Mouse (Mus musculus) kidney, embryonic 16.5 days (tissue): ENCODE measurements at regions not wholly inside any gene's neighbourhood (a gene's known extent, or its start where the extent isn't known, plus 50 kb on each side); places are given as distances from the start of the nearest gene placed in this dataset.

Experiments used
- ATAC-seq: fragments of 200-750 bp; cut with Nextera tagmentation; 2 replicates; pipeline ENCODE4 v1.8.0; 2017; ENCODE audit warnings: moderate TSS enrichment; ENCODE audit not compliant: low FRiP score, low TSS enrichment
- H3K27ac ChIP-seq: fragments of 300-500 bp; sonication (generic); 2 replicates; pipeline ENCODE4 v1.5.1; 2014; ENCODE audit warnings: low read length
- H3K27me3 ChIP-seq: fragments of 300-500 bp; sonication (generic); 2 replicates; pipeline ENCODE4 v1.6.1; 2014; ENCODE audit warnings: low read length, control low read depth, mixed read lengths; ENCODE audit not compliant: insufficient read depth
- H3K36me3 ChIP-seq: fragments of 300-500 bp; sonication (generic); 2 replicates; pipeline ENCODE4 v1.6.1; 2014; ENCODE audit warnings: low read length, control low read depth, mixed read lengths; ENCODE audit not compliant: insufficient read depth
- H3K4me1 ChIP-seq: fragments of 300-500 bp; sonication (generic); 2 replicates; pipeline ENCODE4 v1.6.1; 2014; ENCODE audit warnings: low read length, control low read depth, mixed read lengths; ENCODE audit not compliant: insufficient read depth
- H3K4me2 ChIP-seq: fragments of 300-500 bp; sonication (generic); replicated peaks from 2 replicates; pipeline ENCODE4 v1.6.1; 2014; ENCODE audit warnings: low read depth, low read length
- H3K4me3 ChIP-seq: fragments of 300-500 bp; sonication (generic); 2 replicates; pipeline ENCODE4 v1.5.1; 2014; ENCODE audit warnings: mild to moderate bottlenecking, low read length
- H3K9ac ChIP-seq: fragments of 300-500 bp; sonication (generic); replicated peaks from 2 replicates; pipeline ENCODE4 v1.6.1; 2014; ENCODE audit warnings: low read length
- H3K9me3 ChIP-seq: fragments of 300-500 bp; sonication (generic); 2 replicates; pipeline ENCODE4 v1.6.1; 2016; ENCODE audit warnings: low read length, control low read depth
- WGBS: fragments of 180-500 bp; shearing (Covaris S2); extraction: QIAGEN DNeasy Blood & Tissue Kit; methylation state at CpG from one replicate; pipeline ENCODE4 v1.1.7; 2014; 5-methylcytosine and 5-hydroxymethylcytosine counted together

DNA sequence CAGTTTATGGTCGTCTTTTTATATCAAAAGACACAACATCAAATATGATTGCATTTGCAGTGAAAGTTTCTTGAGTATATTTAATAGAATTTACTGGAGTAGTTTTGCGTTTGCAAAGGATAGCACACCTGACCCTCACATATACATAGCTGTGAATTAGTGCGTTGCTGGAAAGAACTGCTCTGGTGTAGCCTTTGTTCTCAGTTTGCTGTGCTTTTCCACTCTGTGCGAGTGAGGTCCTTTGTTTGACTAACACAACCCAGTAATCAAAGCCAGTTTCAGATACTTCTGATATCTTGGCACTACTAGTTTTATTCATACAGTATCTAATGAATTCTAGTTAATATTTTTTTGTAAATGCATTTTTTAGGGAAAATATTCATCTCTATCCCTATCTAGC is 84.7 kb downstream of the Trim52 start:
- Histone ChIP-seq H3K9ac (no peak overlapping the region), H3K4me2 (no peak overlapping the region), H3K9me3 (no peaks in the 10 kb centered on the region), H3K27ac (no peak overlapping the region), H3K36me3 (no peaks in the 10 kb centered on the region), H3K4me1 (no peaks in the 10 kb centered on the region), H3K27me3 (no peaks in the 10 kb centered on the region), H3K4me3 (no peak overlapping the region)
- no peak for ATAC-seq
- WGBS = 60% methylated on average over 4 of the region's 4 CpGs

DNA sequence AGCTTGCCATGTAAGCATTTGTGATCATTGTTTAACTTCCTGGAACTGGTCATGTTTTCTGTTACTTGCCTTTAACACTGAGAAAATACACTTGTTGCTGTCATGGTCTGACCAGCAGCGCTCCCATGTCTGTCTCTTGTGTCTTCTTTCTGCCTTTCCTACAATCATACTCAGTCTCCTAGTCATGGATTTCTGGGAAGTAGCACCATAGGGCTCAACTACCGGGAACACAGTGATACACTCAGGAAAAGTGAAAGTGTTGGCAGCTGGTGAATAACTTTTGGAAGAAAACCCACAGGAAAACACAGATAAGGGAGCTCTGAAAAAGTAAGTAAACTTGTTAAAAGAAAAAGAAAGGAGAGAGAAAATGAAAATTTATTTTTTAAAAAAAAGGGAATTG is 87.6 kb downstream of the Trim52 start:
- ATAC-seq = no peak
- H3K4me1 ChIP-seq = no peaks in the 10 kb centered on the region
- H3K9ac ChIP-seq = no peak overlapping the region
- H3K4me3 ChIP-seq = no peak overlapping the region
- WGBS = 70% methylated on average over 2 of the region's 2 CpGs
- no peaks in the 10 kb centered on the region for H3K27me3 ChIP-seq
- no peak overlapping the region for H3K27ac ChIP-seq
- no peak overlapping the region for H3K4me2 ChIP-seq
- no peaks in the 10 kb centered on the region for H3K9me3 ChIP-seq
- no peaks in the 10 kb centered on the region for H3K36me3 ChIP-seq

DNA sequence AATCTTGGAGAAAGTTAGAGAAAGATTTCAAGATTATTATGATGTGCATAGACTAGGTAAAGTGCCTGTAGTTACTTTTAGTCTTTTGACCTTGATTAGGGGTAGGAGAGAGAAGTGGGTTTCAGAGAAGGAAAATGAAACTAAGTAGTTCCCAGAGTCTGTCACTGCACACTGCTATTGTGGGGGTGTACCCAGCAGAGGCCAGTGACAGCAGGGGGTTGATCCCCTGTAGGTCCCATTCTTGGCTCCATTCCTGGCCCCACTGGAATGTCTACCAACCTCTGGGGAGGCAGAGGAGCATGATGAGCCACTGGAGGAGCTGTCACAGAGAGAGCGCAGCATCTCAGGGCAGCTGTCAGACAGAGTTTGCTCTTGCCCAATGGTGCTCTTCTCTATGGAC is 88.1 kb downstream of the Trim52 start:
- no peak for ATAC-seq
- Histone ChIP-seq H3K9me3 (no peaks in the 10 kb centered on the region), H3K4me2 (no peak overlapping the region), H3K36me3 (no peaks in the 10 kb centered on the region), H3K4me1 (no peaks in the 10 kb centered on the region), H3K4me3 (no peak overlapping the region), H3K9ac (no peak overlapping the region), H3K27ac (no peak overlapping the region), H3K27me3 (no peaks in the 10 kb centered on the region)
- WGBS = 86% methylated on average over 1 of the region's 1 CpGs

DNA sequence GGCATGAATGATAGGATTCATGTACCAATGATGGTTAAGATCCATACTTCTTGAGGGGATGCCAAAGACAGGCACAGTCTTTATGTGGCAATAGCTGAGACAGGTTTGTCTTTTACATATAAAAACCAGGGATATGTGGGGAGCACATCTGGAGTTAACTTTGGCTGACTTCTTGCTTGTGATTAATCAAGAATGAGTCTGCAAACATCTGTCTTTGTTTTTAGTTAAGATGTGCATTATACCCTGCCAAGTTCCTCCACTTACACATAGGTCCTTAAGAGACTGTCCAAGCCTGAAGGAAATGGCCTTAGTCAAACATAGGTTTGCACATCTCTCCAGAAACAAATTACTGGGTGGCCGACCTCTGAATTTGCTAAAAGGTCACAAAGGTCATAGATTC is 91.8 kb downstream of the Trim52 start:
- Histone ChIP-seq H3K4me2 (no peak overlapping the region), H3K27me3 (no peaks in the 10 kb centered on the region), H3K4me3 (no peak overlapping the region), H3K27ac (no peak overlapping the region), H3K4me1 (no peaks in the 10 kb centered on the region), H3K9me3 (no peaks in the 10 kb centered on the region), H3K9ac (no peak overlapping the region), H3K36me3 (no peaks in the 10 kb centered on the region)
- 59% methylated on average over 1 of the region's 1 CpGs for WGBS
- ATAC-seq = no peak

DNA sequence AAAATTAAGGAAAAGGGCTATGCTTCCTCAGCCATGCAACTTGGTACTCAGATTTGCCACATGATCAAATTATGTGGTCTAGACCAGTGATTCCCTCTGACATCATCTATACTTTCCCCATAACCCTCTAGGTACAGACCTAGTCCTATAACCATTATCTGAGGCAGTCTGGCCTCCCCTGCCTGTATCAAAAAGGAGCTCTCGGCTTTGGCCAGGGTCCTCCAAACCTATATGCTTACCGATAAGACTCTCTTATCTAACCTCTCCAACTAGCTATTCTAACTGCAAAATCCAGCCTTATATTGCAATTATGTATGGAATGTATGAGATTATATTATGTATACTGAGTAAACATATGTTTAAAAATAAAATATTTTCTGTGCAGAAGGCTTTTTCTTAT is 93.1 kb downstream of the Trim52 start:
- no peak overlapping the region for H3K27ac ChIP-seq
- WGBS = 85% methylated on average over 2 of the region's 2 CpGs
- no peak for ATAC-seq

DNA sequence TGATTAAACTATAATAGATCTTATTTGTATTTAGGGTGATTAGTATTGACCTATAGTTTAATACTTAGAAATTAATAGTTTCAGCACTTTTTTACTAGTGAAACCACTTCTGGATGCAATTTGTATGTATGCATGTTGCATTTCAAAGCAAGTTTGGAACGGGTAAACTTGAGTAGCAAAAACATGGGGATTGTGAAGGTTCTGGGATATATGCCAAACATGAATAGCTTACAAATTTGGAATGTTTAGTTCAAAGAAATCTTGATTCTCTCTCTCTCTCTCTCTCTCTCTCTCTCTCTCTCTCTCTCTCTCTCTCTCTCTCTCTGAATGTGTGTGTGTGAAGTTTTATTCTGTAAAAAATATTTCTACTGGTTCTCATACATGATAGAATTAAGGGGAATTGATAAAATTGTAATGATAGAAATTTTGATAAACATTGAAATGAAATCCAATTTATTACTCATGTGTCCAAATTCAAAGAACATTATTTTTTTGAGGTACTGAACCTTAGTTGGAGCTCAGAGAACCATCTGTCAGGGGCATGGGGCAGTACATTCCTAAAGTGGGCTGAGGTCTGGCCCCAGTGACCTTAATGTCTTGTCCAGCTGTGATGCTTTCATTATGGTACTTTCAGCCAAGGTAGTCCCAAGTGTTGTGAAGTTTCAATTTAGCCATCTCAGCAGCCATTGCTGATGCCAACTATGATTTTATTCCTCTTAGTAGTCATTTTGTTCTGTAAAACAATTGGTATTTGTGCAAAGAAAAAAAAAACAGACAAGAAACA is 93.7 kb downstream of the Trim52 start:
- whole genome bisulfite sequencing = 45% methylated on average over 1 of the region's 1 CpGs
- no peaks in the 10 kb centered on the region for H3K36me3 ChIP-seq
- no peak overlapping the region for H3K27ac ChIP-seq
- no peaks in the 10 kb centered on the region for H3K9me3 ChIP-seq
- no peak overlapping the region for H3K4me2 ChIP-seq
- H3K27me3 ChIP-seq = no peaks in the 10 kb centered on the region
- no peak for ATAC-seq
- no peaks in the 10 kb centered on the region for H3K4me1 ChIP-seq
- no peak overlapping the region for H3K9ac ChIP-seq
- no peak overlapping the region for H3K4me3 ChIP-seq

More for the DNA sequence above, 93.1 kb downstream of the Trim52 start:
- no peak overlapping the region for H3K9ac ChIP-seq
- no peaks in the 10 kb centered on the region for H3K9me3 ChIP-seq
- H3K4me2 ChIP-seq = no peak overlapping the region
- H3K4me1 ChIP-seq = no peaks in the 10 kb centered on the region
- no peak overlapping the region for H3K4me3 ChIP-seq
- no peaks in the 10 kb centered on the region for H3K27me3 ChIP-seq
- no peaks in the 10 kb centered on the region for H3K36me3 ChIP-seq

DNA sequence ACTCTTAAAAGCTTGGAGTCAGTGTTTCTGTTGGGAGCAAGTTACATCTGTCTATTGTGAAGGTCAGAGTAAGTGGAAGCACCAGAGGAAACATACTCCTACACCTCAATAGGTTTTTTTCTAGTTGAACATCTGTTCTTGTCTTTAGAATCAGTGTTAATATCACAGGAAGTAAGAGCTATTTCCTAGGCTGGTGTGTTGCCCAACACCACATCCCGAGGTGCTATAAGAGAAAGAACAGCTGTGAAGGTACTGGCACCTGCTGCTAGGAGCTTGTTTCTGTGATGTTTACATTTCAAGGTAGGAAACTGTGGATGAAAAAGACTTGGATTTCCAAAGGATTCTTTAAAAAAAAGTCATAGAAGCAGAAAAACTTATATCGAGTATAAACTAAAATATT is 105.1 kb downstream of the Trim52 start:
- ATAC-seq = no peak
- 52% methylated on average over 2 of the region's 2 CpGs for WGBS
- Histone ChIP-seq H3K9me3 (no peaks in the 10 kb centered on the region), H3K4me2 (no peak overlapping the region), H3K4me1 (no peaks in the 10 kb centered on the region), H3K9ac (no peak overlapping the region), H3K36me3 (no peaks in the 10 kb centered on the region), H3K27ac (no peak overlapping the region), H3K27me3 (no peaks in the 10 kb centered on the region), H3K4me3 (no peak overlapping the region)

DNA sequence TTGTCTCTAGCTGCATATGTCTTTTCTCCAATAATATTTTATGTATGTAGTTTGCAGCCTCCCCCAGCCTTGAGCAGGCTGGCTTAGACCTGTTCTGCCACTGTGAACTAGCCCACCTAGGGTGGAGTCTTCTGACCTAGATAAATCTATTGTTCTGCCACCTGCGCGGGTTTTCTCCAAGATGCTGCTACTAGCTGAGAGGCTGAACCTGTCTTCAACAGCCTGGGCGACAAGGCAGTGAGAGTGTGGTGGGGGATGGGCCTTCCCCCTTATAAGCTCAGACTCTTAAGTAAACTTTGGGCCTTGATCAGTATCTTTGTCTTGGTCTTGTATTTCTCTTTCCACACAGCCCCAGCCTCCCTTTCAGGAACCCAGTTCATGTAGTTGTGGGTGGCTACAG is 111.7 kb downstream of the Trim52 start:
- Histone ChIP-seq H3K27me3 (no peaks in the 10 kb centered on the region), H3K27ac (no peak overlapping the region), H3K9me3 (no peaks in the 10 kb centered on the region), H3K4me1 (no peaks in the 10 kb centered on the region), H3K36me3 (no peaks in the 10 kb centered on the region), H3K4me3 (no peak overlapping the region), H3K9ac (no peak overlapping the region), H3K4me2 (no peak overlapping the region)
- ATAC-seq = no peak
- 86% methylated on average over 3 of the region's 3 CpGs for WGBS

DNA sequence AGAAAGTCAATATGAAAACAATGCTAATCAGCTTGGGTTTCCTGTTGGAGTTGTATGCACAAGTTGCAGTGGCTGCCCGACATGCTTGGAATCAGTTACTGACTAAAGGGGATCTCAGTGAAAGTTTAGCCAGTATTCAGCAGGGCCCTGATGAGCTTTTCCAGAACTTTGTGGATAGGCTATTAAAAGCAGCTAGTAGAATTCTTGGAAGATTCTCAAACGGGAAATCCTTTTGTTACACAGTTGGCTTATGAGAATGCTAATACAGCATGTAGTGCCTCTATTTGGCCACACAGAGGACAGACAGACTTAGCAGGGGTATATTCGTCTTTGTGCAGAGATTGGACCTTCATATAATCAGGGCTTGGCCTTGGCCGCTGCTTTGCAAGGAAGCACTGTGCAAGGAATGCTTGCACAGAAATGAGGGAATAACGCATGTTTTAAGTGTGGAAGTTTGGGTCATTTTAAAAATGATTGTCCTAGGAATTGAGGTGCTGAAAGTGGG is 113.3 kb downstream of the Trim52 start:
- WGBS = 85% methylated on average over 5 of the region's 5 CpGs

DNA sequence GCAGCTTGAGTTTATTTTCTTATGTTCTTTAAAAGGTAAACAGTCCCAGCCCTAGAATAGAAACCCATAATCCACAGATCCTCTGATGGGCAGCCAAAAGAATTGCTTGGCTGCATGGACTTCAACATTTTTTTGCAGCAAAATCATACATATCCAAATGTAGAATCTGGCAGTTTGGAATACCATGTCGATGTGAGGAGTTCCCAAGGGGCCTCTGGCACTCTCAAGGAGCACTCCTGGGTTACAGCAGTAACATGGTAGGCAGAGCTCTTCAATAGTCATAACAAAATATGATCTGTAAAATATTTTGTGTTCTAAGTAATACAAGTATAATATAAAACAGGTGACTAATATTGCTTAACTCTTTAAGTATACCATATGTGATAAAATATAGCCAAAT is 119.4 kb downstream of the Trim52 start:
- Histone ChIP-seq H3K9ac (no peak overlapping the region), H3K4me3 (no peak overlapping the region), H3K27ac (no peak overlapping the region), H3K4me2 (no peak overlapping the region), H3K36me3 (no peaks in the 10 kb centered on the region), H3K27me3 (no peaks in the 10 kb centered on the region), H3K9me3 (no peaks in the 10 kb centered on the region), H3K4me1 (no peaks in the 10 kb centered on the region)
- no peak for ATAC-seq
- WGBS = 83% methylated on average over 1 of the region's 1 CpGs

More for the DNA sequence above, 113.3 kb downstream of the Trim52 start:
- Histone ChIP-seq H3K4me1 (no peaks in the 10 kb centered on the region), H3K9me3 (no peaks in the 10 kb centered on the region), H3K27me3 (no peaks in the 10 kb centered on the region), H3K27ac (no peak overlapping the region), H3K4me2 (no peak overlapping the region), H3K9ac (no peak overlapping the region), H3K4me3 (no peak overlapping the region), H3K36me3 (no peaks in the 10 kb centered on the region)
- ATAC-seq = no peak
